Mouse (Mus musculus) myocyte (in vitro differentiated cells): ENCODE measurements around the gene Mgat4d. TPM values are rescaled to one million over a fixed set of nuclear protein-coding genes. Genes with fewer than 3 reads are reported as not detected.
"Not testable (repeated sequence)": the region's sequence is repeated elsewhere in the genome, so short reads cannot be mapped to it uniquely, and the experiment has no call there.

Experiments used
- H3K27me3 ChIP-seq: one replicate; pipeline ENCODE4 v1.6.1; 2011; ENCODE audit not compliant: control insufficient read depth, insufficient read depth, insufficient read length
- H3K36me3 ChIP-seq: one replicate; pipeline ENCODE4 v1.6.1; 2011; ENCODE audit not compliant: control insufficient read depth, insufficient read depth
- H3K4me2 ChIP-seq: one replicate; pipeline ENCODE4 v1.6.1; 2011; ENCODE audit warnings: low read depth, control low read depth
- H3K4me3 ChIP-seq: one replicate; pipeline ENCODE4 v1.5.1; 2011; ENCODE audit warnings: mild to moderate bottlenecking, control low read depth, moderate library complexity
- H3K79me2 ChIP-seq: one replicate; pipeline ENCODE4 v1.6.1; 2011; ENCODE audit not compliant: control insufficient read depth, insufficient read depth
- H3ac ChIP-seq: one replicate; pipeline ENCODE4 v1.6.1; 2011; ENCODE audit not compliant: control insufficient read depth, insufficient read length
- CEBPB ChIP-seq: IDR thresholded peaks from 2 replicates; pipeline ENCODE4 v1.6.1; 2011; ENCODE audit warnings: mild to moderate bottlenecking, moderate library complexity; ENCODE audit not compliant: poor library complexity, insufficient read depth, severe bottlenecking
- E2F4 ChIP-seq: IDR thresholded peaks from one replicate; pipeline ENCODE4 v1.6.1; 2011; ENCODE audit warnings: mild to moderate bottlenecking, control low read depth, moderate library complexity; ENCODE audit not compliant: insufficient read depth
- MAX ChIP-seq: IDR thresholded peaks from one replicate; pipeline ENCODE4 v1.6.1; 2011; ENCODE audit warnings: low read depth, mild to moderate bottlenecking, control low read depth
- MYOD1 ChIP-seq, 3 experiments: IDR thresholded peaks; one replicate each; pipeline ENCODE4 v1.6.1; 2011; ENCODE audit warnings: control low read depth in 2 of 3, low read depth in 2 of 3, mild to moderate bottlenecking in 2 of 3, moderate library complexity in 1 of 3; ENCODE audit not compliant: insufficient read length in 2 of 3, control insufficient read depth in 1 of 3
- MYOG ChIP-seq, 3 experiments: IDR thresholded peaks; one replicate each; pipeline ENCODE4 v1.6.1; 2011; ENCODE audit warnings: control low read depth in 2 of 3, low read depth in 2 of 3, mild to moderate bottlenecking in 2 of 3; ENCODE audit not compliant: insufficient read length in 2 of 3, control insufficient read depth in 1 of 3, insufficient read depth in 1 of 3
- POLR2A ChIP-seq: IDR thresholded peaks from one replicate; pipeline ENCODE4 v1.6.1; 2011; ENCODE audit warnings: low read depth, mild to moderate bottlenecking, control low read depth, moderate library complexity; ENCODE audit not compliant: insufficient read length
- POLR2AphosphoS2 ChIP-seq: IDR thresholded peaks from one replicate; pipeline ENCODE4 v1.6.1; 2011; ENCODE audit warnings: low read depth, control low read depth; ENCODE audit not compliant: insufficient read length
- REST ChIP-seq: IDR thresholded peaks from one replicate; pipeline ENCODE4 v1.6.1; 2011; ENCODE audit warnings: mild to moderate bottlenecking, control low read depth, moderate library complexity; ENCODE audit not compliant: insufficient read depth, insufficient read length
- SRF ChIP-seq: IDR thresholded peaks from one replicate; pipeline ENCODE4 v1.6.1; 2011; ENCODE audit warnings: low read depth; ENCODE audit not compliant: control insufficient read depth, insufficient read length
- TCF12 ChIP-seq: IDR thresholded peaks from one replicate; pipeline ENCODE4 v1.6.1; 2011; ENCODE audit warnings: mild to moderate bottlenecking, control low read depth; ENCODE audit not compliant: poor library complexity, insufficient read depth, severe bottlenecking
- TCF3 ChIP-seq: IDR thresholded peaks from one replicate; pipeline ENCODE4 v1.6.1; 2011; ENCODE audit warnings: low read depth, control low read depth; ENCODE audit not compliant: insufficient read length
- USF1 ChIP-seq: IDR thresholded peaks from one replicate; pipeline ENCODE4 v1.6.1; 2011; ENCODE audit warnings: low read depth, mild to moderate bottlenecking, control low read depth, moderate library complexity
- polyA plus RNA-seq: library from polyadenylated mRNA; unstranded; fragments of >200 nt; fragmentation: generic; extraction: Trizol; gene quantifications from one replicate; pipeline ENCODE4 v1.2.1, GENCODE M21; 2012; ENCODE audit warnings: missing spikeins

The Mgat4d gene
- polyA plus RNA-seq: not detected

GRCm38 (mm10) chr8:83348263-83348662 is at the start of gene Mgat4d:
Mgat4d (plus strand) TSS chr8:83348471.
- Histone ChIP-seq H3ac (no peak within 1 kb of the TSS), H3K36me3 (no peaks in the 10 kb centered on the region), H3K79me2 (no peaks in the 10 kb centered on the region), H3K27me3 (peaks cover 21% of the 10 kb centered on the region), H3K4me3 (no peak within 1 kb of the TSS), H3K4me2 (no peak within 1 kb of the TSS)
- no peak for TF ChIP-seq USF1
- no peak for TF ChIP-seq MYOD1 (IDR thresholded peaks at IDR 0.05; ENCODE audit: control insufficient read depth in 1 of 3, insufficient read length in 2 of 3, low read depth in 2 of 3)
- no peak for TF ChIP-seq POLR2A
- no peak for TF ChIP-seq CEBPB
- no peak for TF ChIP-seq POLR2AphosphoS2
- TF ChIP-seq REST: no peak
- TF ChIP-seq SRF: no peak
- TF ChIP-seq TCF3: no peak
- no peak for TF ChIP-seq MAX
- no peak for TF ChIP-seq E2F4
- no peak for TF ChIP-seq TCF12

DNA sequence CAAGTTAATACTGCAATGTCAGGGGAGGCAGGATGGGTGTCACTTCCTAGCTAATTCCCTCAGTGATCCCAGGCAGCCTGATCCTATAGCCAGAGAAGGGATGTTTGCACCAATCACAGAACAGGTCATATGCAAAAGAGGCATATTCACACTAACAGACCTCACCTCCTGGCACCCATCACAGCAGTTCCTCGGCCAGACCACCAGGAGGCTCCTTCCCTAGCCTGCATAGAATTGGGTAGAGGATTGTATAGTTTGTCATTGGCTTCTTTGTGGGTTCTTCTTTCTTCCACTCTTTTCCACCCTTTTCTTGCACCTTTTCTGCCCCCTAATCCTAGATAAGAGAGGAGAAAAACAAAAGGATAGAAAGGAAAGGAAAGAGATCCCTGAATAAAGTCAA is 48.1 kb upstream of the Mgat4d start:
- Histone ChIP-seq H3K4me3 (no peak overlapping the region), H3ac (no peak overlapping the region), H3K36me3 (no peaks in the 10 kb centered on the region), H3K27me3 (no peaks in the 10 kb centered on the region), H3K4me2 (no peak overlapping the region), H3K79me2 (no peaks in the 10 kb centered on the region)
- TF ChIP-seq MYOD1 (IDR thresholded peaks at IDR 0.05; ENCODE audit: control insufficient read depth in 1 of 3, insufficient read length in 2 of 3, low read depth in 2 of 3): no peak
- no peak for TF ChIP-seq CEBPB
- TF ChIP-seq E2F4: no peak
- TF ChIP-seq SRF: no peak

DNA sequence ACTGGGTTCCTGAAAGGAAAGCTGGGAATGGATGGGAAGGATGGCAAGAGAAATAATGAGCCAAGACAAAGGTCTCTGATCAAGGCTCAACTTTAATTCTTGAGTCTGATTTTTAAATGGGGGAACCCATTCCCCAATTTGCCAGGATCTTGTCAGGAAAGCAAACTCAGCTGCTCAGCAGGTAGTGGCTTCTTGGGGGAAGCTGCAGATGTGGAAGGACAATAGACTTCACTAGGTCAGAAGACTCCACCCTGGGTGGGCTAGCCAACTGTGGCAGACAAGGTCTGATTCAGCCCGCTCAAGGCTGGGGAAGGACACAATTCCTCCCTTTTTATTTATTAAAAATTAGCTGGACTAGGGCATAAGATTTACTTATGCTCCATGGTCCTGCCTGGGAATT is 43.3 kb upstream of the Mgat4d start:
- Histone ChIP-seq H3K36me3 (no peaks in the 10 kb centered on the region), H3K79me2 (no peaks in the 10 kb centered on the region), H3K27me3 (no peaks in the 10 kb centered on the region), H3K4me3 (no peak overlapping the region), H3K4me2 (no peak overlapping the region), H3ac (no peak overlapping the region)
- TF ChIP-seq TCF3 (no peak), E2F4 (no peak), MYOD1 (IDR thresholded peaks at IDR 0.05; ENCODE audit: control insufficient read depth in 1 of 3, insufficient read length in 2 of 3, low read depth in 2 of 3) (no peak), CEBPB (no peak), SRF (no peak), MYOG (IDR thresholded peaks at IDR 0.05; ENCODE audit: control insufficient read depth in 1 of 3, insufficient read depth in 1 of 3, insufficient read length in 2 of 3, low read depth in 2 of 3) (no peak), USF1 (no peak), MAX (no peak), POLR2A (no peak), REST (no peak), POLR2AphosphoS2 (no peak), TCF12 (no peak)

DNA sequence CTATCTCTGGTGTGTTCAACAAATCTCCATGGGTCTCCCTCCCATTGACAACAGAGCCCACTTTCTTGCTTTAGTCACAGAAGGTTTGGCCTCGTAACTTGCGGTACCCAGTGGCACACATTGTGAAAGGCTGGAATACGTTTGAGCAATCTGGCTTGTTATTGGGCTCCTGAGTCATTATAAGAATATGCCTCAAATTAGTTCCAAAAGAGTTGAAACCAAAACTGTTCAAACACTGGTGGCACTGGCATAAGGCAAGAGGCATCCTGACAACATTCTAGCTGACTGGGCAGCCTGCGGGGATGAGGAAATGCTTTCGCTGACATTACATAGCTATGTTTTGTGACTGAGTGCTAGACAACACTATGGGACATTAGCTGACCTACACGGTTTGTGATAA is 38.4 kb upstream of the Mgat4d start:
- H3K4me2 ChIP-seq: no peak overlapping the region
- TF ChIP-seq E2F4 (no peak), SRF (no peak), MAX (no peak)
- H3K4me3 ChIP-seq: no peak overlapping the region
- no peaks in the 10 kb centered on the region for H3K79me2 ChIP-seq
- H3K36me3 ChIP-seq: peaks cover 12% of the 10 kb centered on the region
- H3ac ChIP-seq: no peak overlapping the region
- no peaks in the 10 kb centered on the region for H3K27me3 ChIP-seq

DNA sequence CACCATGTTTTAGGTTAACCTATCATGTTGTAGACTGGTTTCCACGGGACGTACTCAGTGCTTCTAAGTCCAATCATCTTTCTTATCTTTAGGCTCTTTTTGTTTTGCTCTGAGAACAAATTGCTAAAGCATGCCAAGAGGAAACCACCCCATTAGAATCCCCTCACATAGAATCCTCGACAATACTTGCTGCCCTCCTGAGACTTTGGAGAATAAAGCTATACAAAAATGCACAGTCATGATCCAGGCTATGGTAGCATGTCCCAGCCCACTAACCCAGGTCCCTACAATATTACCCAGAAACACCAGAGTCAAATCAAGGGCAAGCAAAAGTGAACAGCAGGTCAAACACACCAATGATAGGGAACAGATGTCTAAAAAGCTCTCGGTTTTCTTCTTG is 33.2 kb upstream of the Mgat4d start:
- H3K36me3 ChIP-seq: peaks cover 12% of the 10 kb centered on the region
- not testable (repeated sequence) for H3K79me2 ChIP-seq, H3ac ChIP-seq, H3K4me3 ChIP-seq, H3K4me2 ChIP-seq, H3K27me3 ChIP-seq

DNA sequence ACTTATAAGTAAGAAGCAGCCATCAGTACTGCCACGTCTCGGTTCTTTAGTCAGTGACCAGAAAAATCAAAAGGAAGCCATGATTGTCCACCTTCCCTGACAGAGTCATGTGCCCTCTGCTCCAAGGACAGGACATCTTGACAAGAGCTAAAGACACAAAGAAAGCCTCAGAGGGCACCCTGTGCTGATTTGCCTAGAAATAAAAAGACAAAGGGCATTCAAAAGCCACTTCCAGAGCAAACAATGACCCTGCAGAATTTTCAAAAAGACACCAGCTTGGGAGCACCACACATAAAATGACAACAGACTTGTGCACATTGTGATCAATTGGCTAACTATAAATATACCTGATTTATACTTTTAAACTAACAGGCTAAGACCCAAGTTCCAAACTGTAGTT is 32.6 kb upstream of the Mgat4d start:
- Histone ChIP-seq H3K79me2 (no peaks in the 10 kb centered on the region), H3K27me3 (no peaks in the 10 kb centered on the region), H3K4me2 (no peak overlapping the region), H3K36me3 (peaks cover 12% of the 10 kb centered on the region), H3ac (no peak overlapping the region), H3K4me3 (no peak overlapping the region)
- TF ChIP-seq POLR2AphosphoS2 (no peak), POLR2A (no peak), REST (no peak), E2F4 (no peak), TCF12 (no peak), USF1 (no peak), SRF (no peak), CEBPB (no peak)
